Mouse (Mus musculus) frontal cortex, postnatal 25 days (tissue): ENCODE results near the gene Rin3.

Source experiments
- DNase-seq, 2 experiments: peaks; one replicate each; pipeline ENCODE4 v3.0.0; 2022; ENCODE audit warnings: low spot score in 2 of 2

Rin3 gene

DNA sequence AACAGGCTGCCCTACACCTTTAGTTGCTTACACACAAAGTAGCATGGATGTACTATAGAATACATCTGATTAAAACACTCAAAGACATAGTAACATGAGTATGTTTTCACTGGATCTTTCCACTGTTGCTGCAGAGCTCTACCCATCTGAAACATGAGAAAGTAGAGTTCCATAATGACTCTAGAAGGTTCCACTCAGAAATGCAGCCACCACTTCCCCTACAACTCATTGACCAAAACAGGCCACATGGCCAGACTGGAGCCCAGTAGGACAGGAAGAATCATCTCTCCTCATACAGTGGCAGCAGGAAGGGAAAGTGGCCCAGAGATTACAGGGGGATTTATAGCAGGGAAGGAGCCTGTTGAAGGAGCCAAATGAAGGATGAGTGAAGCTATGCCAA lies 47.9 kb downstream of the Rin3 start:
- no peak for DNase-seq

DNA sequence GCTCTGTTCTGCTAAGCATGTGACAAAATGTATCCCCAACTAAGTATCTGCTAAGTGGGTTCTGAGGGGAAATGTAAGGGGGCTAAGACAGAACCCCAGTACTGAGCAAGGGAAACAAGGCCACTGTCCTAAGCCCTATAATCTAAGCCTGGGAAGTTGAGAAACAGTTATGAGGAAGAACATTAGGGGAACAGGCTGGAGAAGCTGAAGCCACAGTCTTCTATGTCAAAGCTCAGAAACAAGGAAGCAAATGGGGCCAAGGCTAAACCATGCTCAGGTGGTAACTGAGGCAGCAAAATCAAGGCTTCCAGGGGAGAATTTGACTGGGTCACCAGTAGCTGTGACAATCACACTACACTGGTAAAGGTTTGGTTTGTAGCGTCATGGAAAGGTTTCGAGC lies 50.3 kb downstream of the Rin3 start:
- no peak for DNase-seq

DNA sequence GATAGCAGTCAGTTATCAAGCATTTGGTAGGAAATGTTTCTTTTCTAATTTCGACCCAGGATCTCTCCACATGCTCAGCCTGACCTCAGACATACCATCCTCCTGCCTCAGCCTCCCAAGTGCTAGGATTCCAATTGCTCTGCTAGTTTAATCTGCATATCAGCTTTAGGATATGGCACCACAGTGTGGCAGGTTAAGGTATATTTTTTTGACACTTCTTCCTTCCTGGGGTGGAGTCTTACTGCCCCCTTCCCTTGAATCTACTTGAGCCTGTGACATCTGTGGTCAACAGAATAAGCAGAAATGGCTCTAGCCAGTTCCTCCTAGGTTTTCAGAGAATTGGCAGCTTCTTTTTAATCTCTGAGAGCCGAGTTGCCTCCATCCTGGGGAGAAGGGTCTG lies 56.2 kb downstream of the Rin3 start:
- no peak for DNase-seq

DNA sequence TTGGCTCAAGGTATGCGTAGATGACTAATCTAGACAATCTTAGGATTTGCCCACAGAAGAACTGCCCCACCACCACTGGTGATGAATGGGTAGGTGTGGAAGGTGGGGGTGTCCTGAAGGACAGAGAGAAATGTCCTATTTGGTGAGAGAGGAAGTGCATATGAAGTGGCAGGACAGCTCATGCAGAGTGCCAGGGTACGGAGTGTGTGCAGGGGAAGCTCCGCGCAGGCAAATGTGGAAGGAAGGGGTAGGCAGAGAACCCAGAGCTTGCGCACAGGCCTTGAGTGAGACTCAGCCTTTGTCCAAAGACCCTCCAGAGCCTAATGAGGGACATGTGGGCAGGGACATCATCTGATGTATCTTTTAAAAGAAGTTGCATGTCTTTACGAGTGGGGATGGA lies 57.6 kb downstream of the Rin3 start:
- no peak for DNase-seq

DNA sequence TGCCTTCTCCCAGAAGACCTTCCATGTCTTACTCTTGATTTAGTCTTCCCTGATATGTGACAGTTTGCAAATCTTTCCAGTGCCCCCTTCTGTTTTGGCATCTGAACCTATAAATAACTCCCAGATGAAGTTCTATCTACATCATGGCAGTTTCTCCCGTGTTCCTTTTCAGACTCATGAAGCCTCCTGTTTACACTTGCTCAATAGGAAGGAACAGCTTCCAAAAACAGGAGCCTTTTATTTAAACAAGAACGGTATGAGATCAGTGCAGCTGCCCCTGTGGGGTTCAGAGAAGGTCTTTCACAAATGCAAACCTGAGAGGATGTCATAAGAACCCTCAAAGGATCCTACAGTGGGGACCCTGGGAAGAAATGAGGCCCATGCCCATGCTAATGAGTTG lies 59.3 kb downstream of the Rin3 start:
- DNase-seq, result no peak

DNA sequence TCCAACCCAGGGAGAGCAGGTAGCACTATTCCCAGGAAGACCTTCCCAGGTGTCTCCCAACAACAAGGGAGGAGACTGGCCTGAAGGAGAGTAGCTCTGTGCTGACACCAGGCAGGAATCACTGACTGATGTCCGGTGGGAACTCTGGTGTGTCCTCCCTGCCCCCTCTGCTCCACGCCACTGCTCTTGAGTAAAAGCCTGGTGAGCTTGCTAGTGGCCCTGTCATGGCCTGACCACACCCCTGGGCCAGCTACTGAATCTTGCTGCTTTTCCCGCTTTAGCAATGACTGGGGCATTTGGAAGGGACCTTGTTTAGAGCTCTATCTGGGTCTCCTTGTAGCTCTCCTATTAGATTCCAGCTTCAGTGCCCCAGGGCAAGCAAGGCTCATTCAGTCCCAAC lies 59.8 kb downstream of the Rin3 start:
- DNase-seq, result no peak

DNA sequence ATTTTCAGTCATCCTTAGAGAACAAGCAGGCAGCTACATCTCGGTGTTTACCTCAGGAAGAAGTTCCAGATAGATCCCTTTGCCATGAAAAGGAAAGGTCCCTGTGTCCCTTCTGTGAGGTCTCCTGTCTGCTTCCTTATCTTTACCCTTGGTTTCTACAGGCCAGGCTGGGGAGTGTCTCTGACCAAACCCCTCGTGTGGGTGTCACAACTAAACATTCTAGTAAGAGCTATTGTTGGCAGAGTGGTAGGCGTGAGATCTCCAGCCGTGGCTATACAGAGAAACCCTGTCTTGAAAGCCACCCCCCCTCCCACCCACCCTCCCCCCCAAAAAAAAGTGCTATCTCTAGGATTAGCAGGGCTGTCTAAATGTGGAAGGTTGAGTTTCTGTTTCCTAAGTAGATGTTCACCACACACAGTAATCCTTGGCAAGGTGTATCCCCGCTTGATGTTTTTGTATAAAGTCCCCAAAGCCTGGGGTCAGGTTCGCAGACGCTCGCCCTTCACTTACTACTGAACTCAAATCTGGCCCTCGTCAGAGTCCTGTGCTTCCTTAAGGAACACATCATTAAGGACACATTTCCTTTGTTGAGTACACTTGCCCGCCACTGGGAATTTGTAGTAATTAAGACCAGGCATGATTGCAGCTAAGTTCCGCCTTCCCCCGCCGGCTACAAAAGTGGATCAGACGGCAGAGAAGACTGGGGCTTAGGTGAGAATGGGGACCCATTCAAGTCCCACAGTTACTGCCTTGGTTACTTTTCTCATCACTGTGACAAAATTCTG lies 62.4 kb downstream of the Rin3 start:
- no peak for DNase-seq

DNA sequence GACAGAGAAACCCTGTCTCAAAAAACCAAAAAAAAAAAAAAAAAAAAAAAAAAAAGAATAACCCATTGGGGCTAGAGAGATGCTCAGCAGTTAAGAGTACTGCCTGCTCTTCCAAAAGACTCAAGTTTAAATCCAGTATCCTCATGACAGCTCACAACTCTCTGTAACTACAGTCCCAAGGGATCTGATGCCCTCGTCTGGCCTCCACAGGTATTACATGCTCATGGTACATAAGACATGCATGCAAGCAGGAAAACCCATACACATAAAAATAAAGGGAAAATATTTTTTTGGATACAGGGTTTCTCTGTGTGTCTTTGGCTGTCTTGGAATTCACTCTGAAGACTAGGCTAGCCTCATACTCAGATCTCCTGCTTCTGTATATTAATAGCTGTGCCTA lies 63.7 kb downstream of the Rin3 start:
- peak in 1 of 2 experiments; percentile 22 for DNase-seq

DNA sequence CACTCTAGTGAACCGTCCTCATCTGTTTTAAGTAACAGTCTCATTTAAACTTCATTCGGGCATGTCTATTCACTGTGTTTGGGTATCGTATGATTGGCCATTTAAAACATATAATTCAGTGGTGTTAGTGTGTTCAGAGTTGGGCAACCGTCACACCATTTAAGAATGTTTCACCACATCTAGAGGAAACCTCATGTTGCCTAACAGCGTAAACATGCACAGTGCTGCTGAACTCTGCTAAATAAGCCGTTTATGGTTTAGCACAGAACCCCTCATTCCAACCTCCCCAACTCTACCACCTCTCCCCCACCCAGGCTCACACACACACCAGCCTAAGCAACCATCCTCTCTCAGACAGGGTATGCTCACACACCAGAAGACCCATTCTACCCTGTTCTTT lies 65.6 kb downstream of the Rin3 start:
- DNase-seq, result no peak

DNA sequence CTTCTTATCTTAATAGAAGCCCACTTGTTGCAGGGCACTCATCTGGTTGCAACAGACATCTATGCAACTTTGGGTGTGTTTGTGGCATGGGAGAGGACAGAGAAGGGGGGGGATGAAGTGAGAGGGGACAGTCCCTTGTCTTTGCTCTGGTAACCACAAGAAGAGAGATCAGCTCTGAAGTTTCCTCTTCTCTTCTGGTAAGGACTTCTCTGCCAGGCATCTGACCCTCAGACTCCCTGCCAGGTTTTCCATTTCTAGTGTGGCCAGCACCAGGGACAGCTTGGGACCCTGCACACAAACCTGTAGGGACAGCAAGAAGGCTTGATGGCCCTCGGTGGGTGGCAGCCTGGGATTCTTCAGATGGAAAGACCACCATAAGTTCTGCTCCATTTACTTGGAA lies 68.1 kb downstream of the Rin3 start:
- DNase-seq, result no peak

DNA sequence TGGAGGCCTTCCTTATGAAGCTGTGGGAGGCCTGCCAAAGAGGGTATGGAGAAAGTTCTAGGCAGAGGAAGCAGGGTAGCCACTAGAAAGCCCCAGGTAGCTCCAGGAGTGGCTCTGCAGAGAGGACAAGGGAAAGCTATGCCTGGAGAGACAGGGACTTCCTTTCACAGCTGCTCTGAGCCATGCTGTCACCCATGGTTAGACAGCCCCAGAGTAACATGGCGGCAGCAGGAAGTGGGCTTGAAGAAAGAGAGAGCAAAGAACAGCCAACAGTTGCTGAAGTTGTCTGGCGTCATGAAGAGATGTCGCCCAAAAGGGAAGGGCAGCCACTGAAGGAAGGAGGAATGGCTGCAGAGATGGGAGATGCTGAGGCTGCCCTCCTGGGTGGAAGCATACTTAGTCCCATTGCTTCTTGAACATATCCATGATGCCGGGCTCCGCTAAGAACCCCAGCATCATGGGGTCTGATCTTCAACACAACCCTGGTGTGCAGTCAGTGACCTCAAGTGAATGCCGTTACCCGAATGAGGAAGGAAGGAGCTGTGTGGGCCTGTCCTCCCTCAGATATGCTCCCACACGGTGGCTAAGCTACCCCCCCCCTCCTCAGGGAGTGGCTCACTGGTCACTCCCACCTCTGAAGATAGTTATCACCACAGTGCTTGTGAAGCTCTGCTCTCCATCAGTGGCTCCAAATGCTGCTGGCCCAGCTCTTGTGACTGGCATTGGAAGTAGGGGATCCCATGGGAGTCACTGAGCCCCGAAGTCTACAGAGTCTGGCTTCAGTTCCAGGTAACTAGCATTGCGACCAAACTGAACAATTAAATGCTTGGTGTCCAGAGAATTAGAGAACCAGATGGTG lies 71.5 kb downstream of the Rin3 start:
- no peak for DNase-seq

DNA sequence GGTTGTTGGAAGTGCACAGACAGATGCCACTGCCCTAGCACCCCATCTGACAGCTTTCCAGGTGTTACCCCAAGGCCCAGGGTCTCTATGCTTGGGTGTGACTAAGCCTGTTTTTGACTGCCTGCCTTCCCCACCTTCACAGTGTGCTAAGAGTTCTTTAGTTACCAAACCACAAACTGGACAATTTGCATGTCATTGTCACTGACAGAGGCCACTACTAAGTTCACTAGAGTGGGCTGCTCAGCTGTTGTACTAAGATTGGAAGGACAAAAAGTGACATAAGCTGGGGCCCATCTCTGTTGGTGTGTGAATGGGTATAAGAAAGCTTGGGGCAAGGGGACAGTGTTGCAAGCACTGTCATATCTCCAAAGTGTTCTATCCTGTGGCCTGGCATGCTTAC lies 72.9 kb downstream of the Rin3 start:
- DNase-seq, result no peak

DNA sequence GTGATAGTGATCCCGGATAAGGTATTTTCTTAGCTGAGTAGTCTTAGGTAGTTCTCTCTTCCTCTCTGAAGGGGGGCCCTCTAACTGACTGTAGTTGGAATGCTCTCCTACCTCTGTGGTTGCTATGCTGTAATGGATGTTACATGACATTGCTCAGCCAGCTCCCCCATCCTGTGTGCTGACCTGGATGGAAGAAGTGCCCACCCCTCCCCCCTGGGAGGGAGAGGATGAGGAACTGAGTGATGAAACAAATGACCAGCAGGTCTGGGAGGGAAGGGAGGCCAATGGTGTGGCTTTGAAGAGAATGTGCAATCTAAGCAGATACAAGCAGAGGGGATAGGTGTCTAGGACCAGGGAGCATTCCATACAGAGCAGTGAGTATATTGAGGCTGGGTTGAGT lies 73.9 kb downstream of the Rin3 start:
- DNase-seq, result no peak

DNA sequence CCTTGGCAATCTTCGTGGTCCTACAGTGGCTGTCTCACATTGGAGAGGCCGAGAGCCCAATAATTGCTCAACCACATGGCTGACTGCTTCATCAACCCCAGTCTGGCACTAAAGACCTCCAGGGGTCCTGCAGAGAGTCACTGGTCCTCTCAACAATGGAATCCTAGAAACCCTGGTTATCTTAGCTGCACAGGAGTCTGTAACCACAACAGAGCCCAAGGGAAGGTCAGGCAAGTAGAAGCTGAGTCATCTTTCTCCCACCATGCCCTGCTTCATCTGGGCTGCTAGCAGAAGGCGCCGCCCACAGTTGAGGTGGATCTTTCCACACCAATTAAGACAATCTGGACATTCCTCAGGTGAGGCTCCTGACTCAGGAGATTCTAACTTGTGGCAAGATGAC lies 76.5 kb downstream of the Rin3 start:
- DNase-seq, result no peak

DNA sequence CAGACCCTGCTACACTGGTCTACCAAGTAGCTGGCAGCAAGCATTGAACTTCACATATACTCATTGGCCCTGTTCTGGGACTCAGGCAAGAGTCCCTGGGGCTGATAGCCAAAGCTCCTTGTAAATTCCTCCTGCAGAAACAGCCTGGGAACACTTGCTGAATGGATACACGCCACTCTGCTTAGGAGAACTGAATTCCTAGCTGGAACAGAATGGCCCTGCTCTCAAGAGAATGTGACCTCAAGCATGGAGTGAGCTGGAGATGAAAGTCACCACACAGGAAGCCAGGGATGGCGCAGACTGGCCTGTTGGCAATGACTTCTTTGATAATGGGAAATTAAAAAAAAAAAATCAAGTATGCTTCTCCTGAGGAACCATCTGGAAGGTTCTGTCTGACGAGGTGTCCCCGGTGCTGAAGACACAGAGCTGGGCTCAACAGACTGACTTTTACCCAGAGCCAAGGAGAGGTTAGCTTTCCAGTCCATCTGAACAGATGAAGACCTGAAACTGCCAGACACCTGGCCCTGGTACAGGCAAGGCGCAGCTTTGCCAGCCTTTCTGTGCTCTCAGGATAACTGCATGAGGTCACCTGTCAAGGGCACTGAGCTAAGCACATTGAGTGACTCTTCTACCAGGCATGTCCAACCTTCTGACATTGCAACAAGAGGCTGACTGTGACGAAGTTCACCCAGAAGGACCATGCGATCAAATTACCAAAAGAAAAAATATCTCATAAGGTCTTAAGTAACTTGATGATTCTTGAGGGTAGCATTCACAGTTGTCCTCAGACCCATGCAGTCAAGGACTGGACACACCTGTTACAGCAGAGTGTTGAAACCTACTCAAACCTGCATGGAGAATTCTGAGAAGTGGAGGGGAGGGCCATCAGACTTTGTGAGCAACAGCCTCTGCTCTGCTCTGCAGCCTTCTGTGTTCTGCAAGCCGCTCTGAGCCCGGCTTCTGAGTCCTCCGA lies 78.6 kb downstream of the Rin3 start:
- no peak for DNase-seq

DNA sequence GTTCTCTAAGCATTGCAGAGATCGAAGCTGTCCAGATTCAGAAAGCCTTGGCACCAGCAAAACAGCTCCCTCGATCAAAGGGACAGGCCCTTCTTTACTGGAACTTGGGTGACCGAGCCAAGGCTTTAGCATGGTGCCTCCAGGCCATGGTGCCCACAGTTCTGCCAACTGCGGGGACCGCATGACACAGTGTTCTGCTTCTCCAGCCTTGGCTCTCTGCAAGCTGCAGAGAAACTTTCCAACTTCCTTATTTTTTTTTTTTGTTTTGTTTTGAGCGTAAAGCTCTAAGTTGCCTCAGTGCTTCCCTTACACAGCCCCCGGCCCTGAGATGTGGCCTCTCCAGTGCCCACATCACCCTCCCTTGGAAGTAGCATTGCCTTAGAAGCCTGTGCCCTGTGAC lies 82.2 kb downstream of the Rin3 start:
- DNase-seq, result no peak

DNA sequence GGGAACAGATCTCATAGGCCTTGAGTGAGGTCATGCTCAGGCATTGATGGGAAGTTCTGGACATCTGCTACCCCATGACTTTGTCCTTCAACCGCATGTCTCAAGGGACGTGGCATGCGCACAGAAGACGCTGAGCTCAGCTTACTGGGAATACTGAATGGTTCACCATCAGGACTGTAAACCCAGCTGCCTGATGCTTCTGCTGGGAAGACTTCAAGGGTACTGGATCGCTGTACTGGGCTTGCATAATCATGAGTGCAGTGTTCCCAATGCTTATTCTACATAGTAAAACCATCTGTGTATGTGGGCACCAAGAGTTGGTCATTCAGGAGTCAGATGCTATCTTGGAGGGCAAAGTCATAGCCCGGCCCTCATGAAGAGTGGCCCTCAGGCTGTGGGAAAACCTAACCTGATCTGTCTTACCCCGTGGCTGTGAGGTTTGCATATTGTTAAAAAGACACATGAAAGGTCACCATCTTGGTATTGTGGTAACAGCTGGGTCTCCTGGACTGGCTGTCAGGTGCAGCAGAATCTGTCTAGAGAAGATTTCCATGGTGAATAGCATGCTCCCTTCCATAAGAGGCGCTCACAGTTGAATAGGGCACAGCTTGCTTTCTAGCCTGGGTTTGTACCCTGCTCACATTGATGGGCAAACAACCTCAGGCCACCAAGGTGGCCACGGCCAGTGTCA lies 83.4 kb downstream of the Rin3 start:
- DNase-seq, result no peak

DNA sequence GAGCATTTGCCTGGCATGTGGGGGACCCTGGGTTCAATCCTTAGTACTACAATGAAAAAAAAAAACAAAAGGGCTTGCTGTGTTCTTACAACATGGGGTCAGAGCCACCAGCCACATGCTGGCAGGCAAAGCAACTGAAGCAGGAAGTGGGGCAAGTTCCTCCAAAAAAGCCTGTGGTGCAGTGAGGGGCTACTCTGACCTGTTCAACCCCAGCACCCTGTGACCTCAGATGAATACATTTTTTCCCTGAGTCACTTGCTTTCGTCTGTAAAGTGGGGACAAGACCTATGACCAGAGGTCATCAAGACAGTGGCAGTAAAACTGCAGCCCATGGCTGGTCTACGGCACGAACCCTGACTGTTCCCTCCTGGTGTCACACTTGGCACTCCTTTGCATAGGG lies 84.2 kb downstream of the Rin3 start:
- no peak for DNase-seq

DNA sequence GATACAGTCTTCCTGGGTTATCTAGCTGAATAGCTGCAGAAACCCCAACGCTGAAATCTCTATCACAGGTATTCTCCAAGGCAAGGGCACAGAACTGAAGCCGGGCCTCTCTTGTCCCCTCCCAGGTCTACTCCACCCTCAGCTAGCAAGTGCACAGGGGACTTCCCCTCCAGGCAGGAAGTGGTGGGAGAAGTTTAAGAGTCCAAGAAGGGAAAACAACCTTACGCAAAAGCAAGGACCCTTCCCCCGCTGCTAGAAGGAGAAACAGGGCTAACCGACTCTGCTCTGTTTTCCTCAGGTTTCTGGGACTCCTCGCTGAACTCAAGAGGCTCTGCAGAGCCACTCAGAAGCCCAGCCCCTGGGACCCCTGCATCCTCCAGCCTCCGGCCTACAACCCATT lies 85.2 kb downstream of the Rin3 start:
- DNase-seq, result no peak

DNA sequence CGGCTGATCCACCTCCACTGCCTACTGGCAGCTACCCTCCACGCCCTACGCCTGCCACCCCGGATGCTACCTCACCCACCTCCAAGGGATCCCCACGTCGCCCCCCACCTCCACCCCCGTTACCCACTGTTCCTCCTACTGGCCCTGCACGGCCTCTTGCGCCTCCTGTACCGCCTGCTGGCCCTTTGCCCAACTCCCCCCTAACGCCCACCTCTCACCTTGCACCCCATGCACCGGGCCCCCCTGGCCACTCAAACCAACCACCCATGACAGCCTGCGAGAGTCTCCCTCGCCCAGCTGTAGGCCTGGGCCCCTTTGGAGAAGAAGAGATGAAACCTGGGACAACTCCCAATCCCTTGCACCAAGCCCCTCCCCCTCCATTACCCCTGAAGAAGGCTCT lies 85.7 kb downstream of the Rin3 start:
- DNase-seq, result no peak

DNA sequence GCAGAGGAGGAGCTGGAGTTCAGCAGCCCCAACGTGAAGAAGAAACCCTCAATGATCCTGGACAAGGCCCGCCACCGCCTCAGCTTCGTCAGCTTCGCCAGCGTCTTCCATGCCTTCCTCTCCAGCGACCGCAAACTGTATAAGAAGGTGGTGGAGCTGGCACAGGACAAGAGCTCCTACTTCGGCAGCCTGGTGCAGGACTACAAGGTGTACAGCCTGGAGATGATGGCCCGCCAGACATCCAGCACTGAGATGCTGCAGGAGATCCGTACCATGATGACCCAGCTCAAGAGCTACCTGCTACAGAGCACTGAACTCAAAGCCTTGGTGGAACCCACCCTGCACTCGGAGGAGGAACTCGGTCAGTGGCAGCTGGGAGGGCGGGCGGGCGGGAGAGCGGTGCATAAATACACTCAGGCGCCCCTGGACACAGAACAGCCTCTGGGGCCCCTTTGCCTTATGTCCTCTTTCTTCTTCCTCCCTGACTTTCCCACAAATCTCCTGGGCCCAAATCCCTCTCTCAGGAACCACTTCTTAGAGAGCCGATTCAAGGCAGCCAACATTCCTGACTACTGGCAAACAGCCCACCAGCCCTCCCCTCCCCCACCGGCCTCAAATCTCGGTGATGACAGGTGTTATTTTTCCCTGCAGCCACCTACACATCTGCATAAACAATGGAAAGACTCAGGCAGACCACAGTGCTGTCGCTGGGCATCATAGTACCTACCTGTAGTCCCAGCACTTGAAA lies 86.8 kb downstream of the Rin3 start:
- no peak for DNase-seq
